Mouse (Mus musculus) spleen, adult 10 weeks (tissue): Measurements from ENCODE around the gene Btbd35f22. TPM values are rescaled to one million over a fixed set of nuclear protein-coding genes. Genes with fewer than 3 reads are reported as not detected.

Source experiments
- polyA plus RNA-seq: library from polyadenylated mRNA; stranded (reverse); fragments of 350-450 nt; fragmentation: Illumina TruSeq; extraction: RNeasy Lipid Tissue Mini Kit (QIAGEN cat#74804); gene quantifications from one replicate; pipeline ENCODE4 v1.2.3, GENCODE M21; 2015; ENCODE audit warnings: low replicate concordance; ENCODE audit not compliant: insufficient read depth

The Btbd35f22 gene
- not detected for polyA plus RNA-seq

DNA sequence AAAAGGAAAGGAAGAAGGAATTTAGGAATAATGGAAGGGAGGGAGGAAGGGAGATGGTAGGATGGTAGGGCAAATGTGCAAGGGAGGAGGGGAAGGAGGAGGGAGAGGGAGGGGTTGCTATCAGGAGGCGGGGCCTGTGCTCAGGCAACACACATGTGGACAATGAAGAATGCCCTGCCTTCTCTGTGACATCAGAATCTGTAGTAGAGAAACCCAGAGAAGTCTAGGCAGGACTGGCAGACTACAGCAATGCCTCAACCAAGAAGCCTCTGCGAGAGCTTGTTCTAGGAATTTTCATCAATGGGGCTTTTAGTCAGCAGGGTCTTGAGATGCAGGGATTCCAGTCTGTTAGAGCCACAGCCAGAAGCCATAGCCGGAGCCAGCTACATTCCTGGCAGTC, at the start of gene Btbd35f22:
TSS of gene Btbd35f22 (plus strand) at position 301 of the 400 bp plus-strand sequence.

Other genes starting within 250 kb of the Btbd35f22 start
- not detected for gene Gm21637, start 85.8 kb upstream of the Btbd35f22 start, polyA plus RNA-seq
- not detected for gene Btbd35f2, start 230.6 kb downstream of the Btbd35f22 start, polyA plus RNA-seq